Mouse (Mus musculus): Measurements from ENCODE around the gene Zfp583. TPM values are rescaled to one million over a fixed set of nuclear protein-coding genes. Genes with fewer than 3 reads are reported as not detected.

Gene Zfp583
- polyA plus RNA-seq, 1 experiment from 2014 or later = 6.7 TPM

DNA sequence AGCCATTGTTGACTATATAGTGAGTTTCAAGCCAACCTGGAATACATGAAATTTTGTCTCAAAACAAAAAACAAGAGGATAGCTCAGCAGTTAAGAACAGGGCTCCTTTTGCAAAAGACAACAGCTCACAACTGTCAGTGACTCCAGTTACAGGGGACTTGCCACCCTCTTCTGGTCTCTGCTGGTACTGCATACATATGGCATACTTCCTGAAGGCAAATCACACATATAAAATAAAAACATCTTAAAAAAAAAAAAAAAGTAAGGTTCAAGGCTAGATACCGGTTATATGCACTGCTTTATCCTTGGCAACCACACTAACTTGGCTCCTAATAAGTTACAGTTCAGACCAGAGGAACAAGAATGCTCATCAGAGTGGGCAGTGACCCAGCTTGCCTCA lies 48.3 kb downstream of the Zfp583 start:
- Histone ChIP-seq H3K4me3 (peak overlapping the region; percentile 61), H3K4me1 (peaks cover 15% of the 10 kb centered on the region), H3K9me3 (replicated peaks) (no peaks in the 10 kb centered on the region), H3K27me3 (ENCODE audit: low read depth, poor library complexity, severe bottlenecking) (no peaks in the 10 kb centered on the region), H3K36me3 (no peaks in the 10 kb centered on the region), H3K27ac (peak overlapping the region; percentile 87; the same call in 1 of the 2 replicates)
- WGBS = 2% methylated on average over 1 of the region's 1 CpGs
- peak; percentile 67 for DNase-seq (ENCODE audit: low spot score)

DNA sequence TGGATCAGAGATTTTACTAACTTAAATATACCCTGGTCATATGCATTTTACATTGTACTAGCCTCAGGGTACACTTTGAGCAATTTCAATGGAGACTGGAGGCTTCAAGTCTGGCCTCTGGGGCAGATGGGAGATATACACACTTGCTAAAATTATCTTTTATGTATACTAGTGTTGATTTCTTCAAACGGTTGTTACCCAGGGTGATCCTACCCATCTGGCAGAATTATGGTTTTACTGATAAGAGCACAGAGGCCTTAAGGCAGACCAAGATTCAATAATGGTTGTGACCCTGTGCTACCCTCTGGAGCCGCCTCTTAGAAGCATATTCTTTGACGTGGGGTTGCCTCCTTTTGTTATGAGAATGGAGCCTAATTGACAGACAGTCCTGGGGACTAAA lies 53.2 kb downstream of the Zfp583 start:
- Histone ChIP-seq H3K27ac (no peak overlapping the region), H3K36me3 (no peaks in the 10 kb centered on the region), H3K4me3 (no peak overlapping the region), H3K9me3 (replicated peaks) (no peaks in the 10 kb centered on the region), H3K27me3 (ENCODE audit: low read depth, poor library complexity, severe bottlenecking) (no peaks in the 10 kb centered on the region), H3K4me1 (no peaks in the 10 kb centered on the region)
- DNase-seq (ENCODE audit: low spot score) = no peak
- 54% methylated on average over 3 of the region's 3 CpGs for WGBS

DNA sequence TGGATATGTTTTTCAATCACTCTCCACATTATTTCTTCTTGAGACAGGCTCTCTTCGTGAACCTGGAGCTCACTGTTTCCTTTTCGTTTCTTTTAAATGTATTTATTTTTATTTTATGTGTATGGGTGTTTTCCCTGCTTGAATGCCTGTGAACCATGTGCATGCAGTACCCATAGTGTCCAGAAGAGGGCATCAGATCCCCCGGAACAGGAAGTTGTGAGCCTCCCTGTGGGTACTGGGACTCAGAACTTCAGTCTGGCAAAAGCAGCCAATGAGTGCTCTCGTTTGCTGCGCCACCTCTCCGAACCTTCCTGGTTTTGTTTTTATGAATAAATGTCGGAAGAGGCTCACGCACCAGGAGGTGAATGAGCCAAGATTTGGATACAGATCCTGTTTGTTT lies 65.4 kb downstream of the Zfp583 start:
- Histone ChIP-seq H3K9me3 (replicated peaks) (0 out of 2 replicates have a peak, but pooled peaks cover 2% of the 10 kb centered on the region), H3K27ac (no peak overlapping the region), H3K36me3 (no peaks in the 10 kb centered on the region), H3K27me3 (ENCODE audit: low read depth, poor library complexity, severe bottlenecking) (no peaks in the 10 kb centered on the region), H3K4me1 (no peaks in the 10 kb centered on the region), H3K4me3 (no peak overlapping the region)
- 62% methylated on average over 8 of the region's 8 CpGs for WGBS
- peak; percentile 39 for DNase-seq (ENCODE audit: low spot score)

Other genes with a start within 250 kb of the Zfp583 start
- gene Zfp787, start 175.3 kb downstream of the Zfp583 start, polyA plus RNA-seq (2016; fragmentation: Nextera tagmentation; extraction: Ambion mirVana) = 29.8 and 32.4 TPM in 2 replicates
- 85.6 and 88.3 TPM in 2 replicates for gene Zfp444, start 159.1 kb downstream of the Zfp583 start, polyA plus RNA-seq (2016; fragmentation: Nextera tagmentation; extraction: Ambion mirVana)
- not detected in 2 replicates for gene Galp, start 134.2 kb downstream of the Zfp583 start, polyA plus RNA-seq (2016; fragmentation: Nextera tagmentation; extraction: Ambion mirVana)
- gene Zscan5b, start 109.0 kb downstream of the Zfp583 start, polyA plus RNA-seq (2016; fragmentation: Nextera tagmentation; extraction: Ambion mirVana) = not detected in 2 replicates
- gene Epp13, start 78.6 kb downstream of the Zfp583 start, polyA plus RNA-seq (2016; fragmentation: Nextera tagmentation; extraction: Ambion mirVana) = not detected in 2 replicates
- gene Zfp667, start 44.7 kb downstream of the Zfp583 start, polyA plus RNA-seq (2016; fragmentation: Nextera tagmentation; extraction: Ambion mirVana) = 5.2 and 6.4 TPM in 2 replicates
- 2.6 and 2.8 TPM in 2 replicates for gene Gm3854, start 12.5 kb upstream of the Zfp583 start, polyA plus RNA-seq (2016; fragmentation: Nextera tagmentation; extraction: Ambion mirVana)
- 1.3 and 1.4 TPM in 2 replicates for gene Zfp78, start 32.0 kb upstream of the Zfp583 start, polyA plus RNA-seq (2016; fragmentation: Nextera tagmentation; extraction: Ambion mirVana)
- 9.2 and 13.9 TPM in 2 replicates for gene Zfp28, start 52.0 kb upstream of the Zfp583 start, polyA plus RNA-seq (2016; fragmentation: Nextera tagmentation; extraction: Ambion mirVana)
- 0.09 and 0.34 TPM in 2 replicates for gene Smim17, start 67.4 kb upstream of the Zfp583 start, polyA plus RNA-seq (2016; fragmentation: Nextera tagmentation; extraction: Ambion mirVana)
- 0.03 TPM in 1 of 2 replicates, not detected in the other for gene Gm20715, start 79.0 kb upstream of the Zfp583 start, polyA plus RNA-seq (2016; fragmentation: Nextera tagmentation; extraction: Ambion mirVana)
- not detected in 2 replicates for gene Olfr1344, start 107.4 kb upstream of the Zfp583 start, polyA plus RNA-seq (2016; fragmentation: Nextera tagmentation; extraction: Ambion mirVana)
- not detected in 2 replicates for gene Olfr1336, start 124.9 kb upstream of the Zfp583 start, polyA plus RNA-seq (2016; fragmentation: Nextera tagmentation; extraction: Ambion mirVana)
- gene Olfr1346, start 135.8 kb upstream of the Zfp583 start, polyA plus RNA-seq (2016; fragmentation: Nextera tagmentation; extraction: Ambion mirVana) = not detected in 2 replicates
- gene Olfr5, start 155.7 kb upstream of the Zfp583 start, polyA plus RNA-seq (2016; fragmentation: Nextera tagmentation; extraction: Ambion mirVana) = not detected in 2 replicates
- gene Olfr1347, start 168.5 kb upstream of the Zfp583 start, polyA plus RNA-seq (2016; fragmentation: Nextera tagmentation; extraction: Ambion mirVana) = not detected in 2 replicates
- not detected in 2 replicates for gene Olfr1348, start 177.5 kb upstream of the Zfp583 start, polyA plus RNA-seq (2016; fragmentation: Nextera tagmentation; extraction: Ambion mirVana)
- gene Olfr1349, start 191.7 kb upstream of the Zfp583 start, polyA plus RNA-seq (2016; fragmentation: Nextera tagmentation; extraction: Ambion mirVana) = not detected in 2 replicates
- gene Olfr1350, start 233.6 kb upstream of the Zfp583 start, polyA plus RNA-seq (2016; fragmentation: Nextera tagmentation; extraction: Ambion mirVana) = not detected in 2 replicates

All from limb, embryonic 10.5 days (tissue).